Mouse (Mus musculus): Measurements from ENCODE around the gene Svs1. TPM values are rescaled to one million over a fixed set of nuclear protein-coding genes. Genes with fewer than 3 reads are reported as not detected.

Gene Svs1
- polyA plus RNA-seq, 1 experiment from 2014 or later, result not detected

- no peak within 1 kb of the TSS for H3K4me3 ChIP-seq
- H3K27me3 ChIP-seq, result peaks cover 26% of the 10 kb centered on the region
- H3K27ac ChIP-seq (replicated peaks), result no peak within 1 kb of the TSS
- ATAC-seq (ENCODE audit: low FRiP score, low read depth), result no peak
- H3K4me1 ChIP-seq, result 0 out of 2 replicates have a peak, but pooled peaks cover 6% of the 10 kb centered on the region
- 41% methylated on average over 28 of the region's 28 CpGs for WGBS
- H3K9me3 ChIP-seq, result no peaks in the 10 kb centered on the region
- H3K36me3 ChIP-seq, result no peaks in the 10 kb centered on the region
- H3K4me2 ChIP-seq (replicated peaks), result peak within 1 kb of the TSS; percentile 29
- no peak within 1 kb of the TSS for H3K9ac ChIP-seq (replicated peaks)
Observed at GRCm38 (mm10) chr6:49036275-49037267, 49.9 kb downstream of the Svs1 start, which contains the start of gene Gpnmb. Gene Gpnmb (plus strand): TSS chr6:49036546.

DNA sequence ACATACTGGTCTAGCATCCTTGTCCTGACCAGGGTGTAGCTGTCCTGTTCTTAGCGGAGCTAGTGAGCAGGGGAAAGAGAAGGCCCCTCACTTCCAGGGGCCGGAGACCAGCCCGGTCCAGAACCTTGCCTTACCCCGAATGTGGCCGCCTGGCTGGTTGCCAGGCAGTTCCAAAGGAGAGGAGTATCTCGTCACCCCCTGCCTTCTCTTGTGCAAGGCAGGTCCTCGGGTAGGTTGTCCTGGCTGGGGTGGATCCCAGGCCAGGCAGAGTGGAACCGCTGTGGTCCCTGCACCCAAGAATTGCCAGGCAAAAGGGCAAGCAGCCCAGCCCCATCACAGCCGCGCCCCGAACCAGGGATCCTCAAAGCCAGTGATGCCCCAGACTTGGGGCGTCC, 50.6 kb downstream of the Svs1 start:
- 0 out of 2 replicates have a peak, but pooled peaks cover 6% of the 10 kb centered on the region for H3K4me1 ChIP-seq
- WGBS, result 76% methylated on average over 12 of the region's 12 CpGs
- ATAC-seq (ENCODE audit: low FRiP score, low read depth), result no peak
- H3K9ac ChIP-seq (replicated peaks), result no peak overlapping the region
- no peak overlapping the region for H3K27ac ChIP-seq (replicated peaks)
- no peaks in the 10 kb centered on the region for H3K9me3 ChIP-seq
- H3K36me3 ChIP-seq, result no peaks in the 10 kb centered on the region
- H3K27me3 ChIP-seq, result peaks cover 26% of the 10 kb centered on the region
- H3K4me3 ChIP-seq, result no peak overlapping the region
- H3K4me2 ChIP-seq (replicated peaks), result no peak overlapping the region

DNA sequence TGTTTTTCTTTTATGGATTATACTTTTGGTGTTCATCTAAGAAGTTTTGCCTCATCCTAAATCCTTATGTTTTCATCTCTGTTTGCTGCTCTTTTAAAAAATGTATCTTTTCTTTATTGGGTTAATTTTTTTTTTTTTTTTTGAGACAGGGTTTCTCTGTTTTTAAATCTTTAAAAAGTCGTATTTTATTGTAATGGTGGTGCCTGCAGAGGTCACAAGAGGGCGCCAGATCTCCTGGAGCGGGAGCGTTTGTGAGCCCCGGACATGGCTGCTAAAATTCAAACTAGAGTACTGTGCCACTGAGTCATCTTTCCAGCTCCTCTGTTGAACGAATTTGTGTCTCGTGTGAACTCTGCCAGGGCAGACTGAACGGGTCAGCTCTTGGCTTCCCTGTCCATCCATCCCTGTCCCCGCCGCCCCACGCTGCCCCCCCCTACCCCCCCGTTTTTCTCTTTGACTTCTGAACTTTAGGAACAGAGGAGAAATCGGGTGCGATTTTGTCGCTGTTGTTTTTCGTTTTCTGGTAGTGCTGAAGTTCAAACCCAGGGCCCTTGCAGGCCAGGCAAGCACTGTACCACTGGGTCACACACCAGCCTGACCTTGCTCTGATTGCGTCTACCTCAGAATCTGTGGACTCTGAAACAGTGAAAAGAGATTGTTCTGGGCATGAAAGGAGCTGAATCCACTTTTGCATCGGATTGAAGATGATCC, 53.0 kb downstream of the Svs1 start:
- Histone ChIP-seq H3K9ac (replicated peaks) (peak overlapping the region; percentile 46), H3K4me1 (0 out of 2 replicates have a peak, but pooled peaks cover 6% of the 10 kb centered on the region), H3K27ac (replicated peaks) (no peak overlapping the region), H3K4me3 (peak overlapping the region; percentile 35), H3K27me3 (peaks cover 26% of the 10 kb centered on the region), H3K9me3 (no peaks in the 10 kb centered on the region), H3K4me2 (replicated peaks) (peak overlapping the region; percentile 47), H3K36me3 (no peaks in the 10 kb centered on the region)
- 11% methylated on average over 18 of the region's 18 CpGs for WGBS
- ATAC-seq (ENCODE audit: low FRiP score, low read depth), result peak; percentile 47; the same call in 1 of the 2 replicates

Other genes with a start within 250 kb of the Svs1 start
- gene Gimap1, start 247.8 kb upstream of the Svs1 start, polyA plus RNA-seq (2016; fragmentation: Nextera tagmentation; extraction: Ambion mirVana), result 5.0 and 5.5 TPM in 2 replicates
- gene Gimap5, start 240.7 kb upstream of the Svs1 start, polyA plus RNA-seq (2016; fragmentation: Nextera tagmentation; extraction: Ambion mirVana), result 0.87 and 0.97 TPM in 2 replicates
- not detected in 2 replicates for gene Gimap3, start 216.0 kb upstream of the Svs1 start, polyA plus RNA-seq (2016; fragmentation: Nextera tagmentation; extraction: Ambion mirVana)
- gene Tmem176a, start 145.9 kb upstream of the Svs1 start, polyA plus RNA-seq (2016; fragmentation: Nextera tagmentation; extraction: Ambion mirVana), result 18.5 and 18.6 TPM in 2 replicates
- 64.5 and 86.7 TPM in 2 replicates for gene Tmem176b, start 145.4 kb upstream of the Svs1 start, polyA plus RNA-seq (2016; fragmentation: Nextera tagmentation; extraction: Ambion mirVana)
- gene Aoc1, start 114.0 kb upstream of the Svs1 start, polyA plus RNA-seq (2016; fragmentation: Nextera tagmentation; extraction: Ambion mirVana), result not detected in 2 replicates
- not detected in 2 replicates for gene 1600015I10Rik, start 57.0 kb upstream of the Svs1 start, polyA plus RNA-seq (2016; fragmentation: Nextera tagmentation; extraction: Ambion mirVana)
- not detected in 2 replicates for gene Doxl2, start 11.9 kb upstream of the Svs1 start, polyA plus RNA-seq (2016; fragmentation: Nextera tagmentation; extraction: Ambion mirVana)
- gene Gpnmb, start 49.7 kb downstream of the Svs1 start, polyA plus RNA-seq (2016; fragmentation: Nextera tagmentation; extraction: Ambion mirVana), result 0.20 and 0.30 TPM in 2 replicates
- 60.9 and 67.0 TPM in 2 replicates for gene Malsu1, start 86.9 kb downstream of the Svs1 start, polyA plus RNA-seq (2016; fragmentation: Nextera tagmentation; extraction: Ambion mirVana)
- gene Igf2bp3, start 228.1 kb downstream of the Svs1 start, polyA plus RNA-seq (2016; fragmentation: Nextera tagmentation; extraction: Ambion mirVana), result 114 and 122 TPM in 2 replicates